Mouse (Mus musculus): ENCODE data around the gene Zcwpw1. TPM values are rescaled to one million over a fixed set of nuclear protein-coding genes. Genes with fewer than 3 reads are reported as not detected.

Zcwpw1 gene
- total RNA-seq, 2 experiments from 2014 or later, result 5.9 to 6.7 TPM

DNA sequence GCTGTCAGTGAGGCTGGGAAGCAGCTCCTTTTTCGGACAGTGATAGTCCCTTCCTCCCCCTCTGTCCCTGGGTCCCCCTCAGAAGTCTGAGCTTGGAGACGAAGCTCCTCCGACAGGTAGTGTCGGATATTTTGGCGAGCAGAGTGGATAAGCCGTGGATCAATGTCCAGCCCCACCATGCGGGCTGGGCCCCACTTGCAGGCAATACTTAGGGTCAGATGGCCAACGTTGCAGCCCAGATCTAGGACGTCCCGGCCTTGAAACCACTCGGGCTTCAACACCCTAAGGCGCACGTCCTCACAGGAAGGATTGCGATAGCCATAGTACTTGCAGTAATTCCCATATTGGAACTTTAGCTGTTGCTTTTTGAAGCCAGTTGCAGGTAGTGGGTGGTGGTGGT, 3.1 kb upstream of the Zcwpw1 start:
- DNase-seq, result peak; percentile 44

DNA sequence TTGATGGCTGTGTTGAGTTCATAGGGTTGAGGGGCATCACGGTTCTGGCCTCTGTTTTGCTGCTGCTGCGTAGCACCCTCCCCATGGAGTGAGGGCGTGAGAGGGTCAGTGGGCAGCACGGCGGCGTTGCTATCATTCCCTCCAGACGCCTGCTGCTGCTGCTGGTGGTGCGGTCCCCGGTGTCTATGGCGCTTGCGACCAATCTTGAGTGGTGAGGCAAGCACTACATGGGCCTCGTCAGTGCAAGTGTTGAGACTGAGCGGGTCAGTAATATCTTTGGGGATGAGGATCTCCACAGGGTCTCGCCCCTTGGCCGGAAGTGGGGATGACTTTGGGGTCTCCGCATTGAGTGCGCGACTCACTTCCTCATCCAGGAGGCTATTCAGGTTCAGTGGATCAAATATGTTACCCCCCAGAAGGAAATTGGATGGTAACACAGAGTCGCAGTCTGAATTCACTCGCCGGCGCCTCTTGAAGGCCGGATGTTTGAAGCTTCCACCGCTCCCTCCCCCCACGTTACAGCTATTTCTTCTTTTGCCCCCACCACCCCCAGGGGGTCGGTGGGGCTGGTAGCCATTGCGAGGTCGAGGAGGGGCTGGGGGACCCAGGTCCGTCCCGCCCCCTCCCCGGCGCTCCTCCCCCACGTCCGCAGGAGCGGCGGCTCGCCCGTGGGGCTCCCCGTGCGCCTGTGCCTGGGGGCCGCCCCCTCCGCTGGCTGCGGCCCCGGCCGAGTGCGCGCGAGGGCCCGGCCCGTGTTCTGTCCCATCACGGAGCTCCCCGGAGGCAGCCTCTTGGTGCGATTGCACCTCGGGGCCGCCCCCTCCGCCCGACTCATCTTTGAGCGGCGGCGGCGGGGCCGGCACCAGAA, 2.2 kb upstream of the Zcwpw1 start:
- peak; percentile 73 for DNase-seq

DNA sequence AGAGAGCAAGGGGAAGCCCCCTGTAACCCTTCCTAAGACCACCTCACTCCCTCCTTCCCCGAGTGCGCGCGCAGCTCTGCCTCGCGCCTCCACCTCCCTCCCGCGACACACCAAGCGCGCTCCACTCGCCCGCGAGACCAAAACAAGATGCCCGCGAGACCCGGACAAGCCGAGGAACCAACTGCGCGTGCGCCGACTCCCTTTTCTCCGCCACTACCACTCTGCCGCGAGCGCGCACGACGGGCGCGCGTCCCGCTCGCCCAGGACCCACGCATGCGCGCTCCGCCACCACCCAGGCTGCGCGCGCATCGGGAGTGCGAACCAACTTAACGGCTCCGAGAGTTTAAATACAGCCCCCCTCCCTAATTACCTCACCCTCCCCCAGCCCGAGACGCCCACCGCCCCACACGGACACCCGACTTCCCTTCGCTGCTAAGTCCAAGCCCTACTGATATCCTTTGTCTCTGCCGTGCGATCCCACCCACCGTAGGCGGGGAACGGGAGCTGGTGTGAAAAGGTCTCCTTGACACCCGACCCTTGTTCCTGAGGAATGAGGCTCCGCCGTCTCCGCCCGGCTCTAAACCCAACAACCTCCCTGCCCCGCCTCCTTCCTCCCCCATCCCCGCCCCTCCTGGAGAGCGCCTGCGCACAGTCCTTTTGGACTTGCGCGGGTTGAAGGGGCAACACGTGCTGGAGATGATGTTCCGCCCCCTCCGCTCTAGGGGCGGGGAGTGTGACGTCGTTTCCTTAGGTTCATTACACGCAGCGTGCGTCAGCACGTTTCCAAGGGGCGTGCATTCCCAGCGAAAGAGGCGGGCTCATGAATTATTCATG, 1.3 kb upstream of the Zcwpw1 start:
- DNase-seq, result peak; percentile 99

DNA sequence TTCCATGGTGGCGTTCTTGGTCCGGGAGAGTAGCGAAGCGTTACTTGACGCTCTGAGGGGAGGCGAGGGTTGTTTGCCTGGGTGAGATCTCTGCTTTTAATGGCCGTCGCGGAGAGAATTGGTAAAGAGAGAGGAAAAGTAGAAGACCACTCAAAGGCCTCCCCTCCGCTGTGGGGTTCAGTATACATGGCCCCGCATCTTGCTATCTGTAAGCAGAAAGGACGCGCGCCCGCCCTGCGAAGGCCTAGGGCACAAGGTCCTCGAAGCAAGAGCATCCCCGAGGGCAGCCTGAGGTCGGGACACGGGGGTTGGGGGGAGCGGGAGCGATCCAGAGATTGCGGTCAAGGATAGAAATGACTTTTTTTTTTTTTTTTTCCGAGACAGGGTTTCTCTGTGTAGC, 573 bp downstream of the Zcwpw1 start:
- DNase-seq, result no peak

DNA sequence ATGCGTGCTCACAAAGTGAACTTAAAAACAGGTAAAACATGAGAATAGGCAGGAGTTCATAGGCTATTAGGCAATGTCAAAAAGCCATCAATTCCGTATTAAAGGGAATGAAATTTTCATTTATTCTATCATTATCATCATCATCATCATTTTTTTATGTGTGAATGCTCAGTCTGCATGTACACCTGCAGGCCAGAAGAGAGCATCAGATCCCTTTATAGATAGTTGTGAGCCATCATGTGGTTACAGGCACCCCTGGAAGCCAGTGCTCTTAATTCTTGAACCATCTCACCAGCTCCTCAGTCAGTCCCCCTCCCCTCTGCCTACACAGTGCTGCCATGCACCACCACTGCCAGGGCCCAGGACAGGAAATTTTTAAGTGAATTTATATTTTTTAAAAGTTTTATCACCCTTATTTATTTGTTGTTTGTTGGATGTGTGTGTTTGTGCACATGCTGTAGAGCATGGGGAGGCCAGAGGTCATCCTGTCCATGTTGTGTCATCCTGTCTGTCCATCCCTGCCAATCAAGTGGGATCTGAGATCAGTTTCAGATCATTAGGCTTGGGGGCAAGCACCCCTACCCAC, 1.4 kb downstream of the Zcwpw1 start:
- DNase-seq, result no peak

DNA sequence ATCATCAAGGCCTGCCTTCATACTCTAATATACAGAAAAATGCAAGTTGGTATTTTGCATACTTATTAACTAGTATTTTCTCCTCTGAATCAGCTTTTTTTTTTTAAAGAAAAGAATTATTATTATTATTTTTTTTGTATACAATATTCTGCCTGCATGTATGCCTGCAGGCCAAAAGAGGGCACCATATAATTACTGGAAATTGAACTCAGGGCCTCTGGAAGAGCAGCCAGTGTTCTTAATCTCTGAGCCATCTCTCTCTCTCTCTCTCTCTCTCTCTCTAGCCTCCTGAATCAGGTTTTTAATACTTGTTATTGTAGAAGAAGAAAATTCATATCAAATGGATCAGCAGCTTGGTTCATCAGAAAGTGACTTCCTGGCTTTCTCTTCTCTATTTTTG, 4.0 kb downstream of the Zcwpw1 start:
- DNase-seq, result no peak

DNA sequence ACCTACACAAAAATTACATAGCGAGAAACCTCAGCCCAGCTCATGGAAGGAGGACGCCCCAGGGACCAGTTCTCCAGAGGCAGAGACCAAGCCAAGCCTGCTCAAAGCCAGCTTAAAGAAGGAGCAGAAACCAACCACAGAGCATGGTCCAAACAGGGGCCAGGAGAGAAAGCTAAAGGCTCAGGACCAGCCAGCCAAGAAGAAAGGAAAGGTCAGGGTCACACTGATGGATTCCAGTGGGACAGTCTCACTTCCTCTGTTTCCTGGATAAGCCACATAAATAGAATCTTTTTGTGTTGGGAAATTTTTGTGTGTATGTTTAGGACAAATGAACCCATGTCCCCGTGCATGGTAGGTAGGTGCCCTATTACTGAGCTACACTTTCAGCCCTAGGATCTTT, 9.0 kb downstream of the Zcwpw1 start:
- DNase-seq, result peak; percentile 64

DNA sequence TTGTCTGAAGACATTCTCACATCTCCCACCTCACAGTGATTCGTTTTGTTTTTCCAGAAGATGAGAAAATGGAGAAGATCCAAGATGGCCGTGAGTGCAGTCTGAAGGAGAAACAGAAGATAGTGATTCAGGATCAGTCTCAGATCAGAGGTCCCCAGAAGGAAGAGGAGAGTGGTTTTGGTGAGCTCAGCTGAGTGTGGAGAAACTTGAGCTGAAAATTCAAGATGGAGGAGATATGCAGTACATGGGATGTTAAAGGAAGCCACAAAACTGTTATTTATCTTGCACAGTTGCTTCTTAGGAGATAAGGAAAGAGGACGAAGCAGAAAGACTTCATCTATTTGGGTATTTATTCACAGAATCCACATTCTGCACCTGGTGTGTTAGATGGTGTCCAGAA, 13.3 kb downstream of the Zcwpw1 start:
- DNase-seq, result no peak

DNA sequence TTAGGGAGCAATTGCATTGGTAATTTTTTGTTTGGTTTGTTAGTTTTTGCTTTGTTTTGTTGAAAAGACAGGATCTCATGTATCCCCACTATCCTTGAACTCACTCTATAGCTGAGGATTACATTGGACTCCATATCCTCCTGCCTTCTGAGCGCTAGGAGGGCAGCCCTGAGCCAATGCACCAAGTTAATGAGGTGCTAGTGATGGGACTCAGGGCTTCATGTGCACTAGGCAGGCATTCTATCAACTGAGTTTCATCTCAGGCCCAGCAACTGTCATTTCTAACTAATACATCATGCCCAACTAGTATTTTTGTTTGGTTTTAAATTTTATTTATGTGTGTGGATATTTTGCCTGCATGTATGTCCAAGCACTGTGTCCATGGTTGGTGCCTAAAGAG, 18.6 kb downstream of the Zcwpw1 start:
- no peak for DNase-seq

DNA sequence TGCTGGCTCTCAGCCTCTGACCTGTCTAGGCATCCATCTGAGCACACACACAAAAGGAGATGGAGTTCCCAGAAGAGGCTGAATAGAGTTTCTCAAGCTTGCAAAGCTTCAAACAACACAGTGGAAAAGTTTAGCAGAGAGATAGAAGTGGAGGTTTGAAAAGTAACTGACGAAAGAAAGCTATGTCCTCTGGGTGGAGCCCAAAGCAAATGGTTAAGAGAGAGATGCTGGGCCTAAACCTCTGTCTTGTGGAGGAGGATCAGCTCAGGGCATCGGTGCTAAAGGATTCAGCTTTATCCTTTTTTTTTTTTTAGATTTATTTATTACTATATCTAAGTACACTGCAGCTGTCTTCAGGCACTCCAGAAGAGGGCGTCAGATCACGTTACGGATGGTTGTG, 20.7 kb downstream of the Zcwpw1 start:
- no peak for DNase-seq

DNA sequence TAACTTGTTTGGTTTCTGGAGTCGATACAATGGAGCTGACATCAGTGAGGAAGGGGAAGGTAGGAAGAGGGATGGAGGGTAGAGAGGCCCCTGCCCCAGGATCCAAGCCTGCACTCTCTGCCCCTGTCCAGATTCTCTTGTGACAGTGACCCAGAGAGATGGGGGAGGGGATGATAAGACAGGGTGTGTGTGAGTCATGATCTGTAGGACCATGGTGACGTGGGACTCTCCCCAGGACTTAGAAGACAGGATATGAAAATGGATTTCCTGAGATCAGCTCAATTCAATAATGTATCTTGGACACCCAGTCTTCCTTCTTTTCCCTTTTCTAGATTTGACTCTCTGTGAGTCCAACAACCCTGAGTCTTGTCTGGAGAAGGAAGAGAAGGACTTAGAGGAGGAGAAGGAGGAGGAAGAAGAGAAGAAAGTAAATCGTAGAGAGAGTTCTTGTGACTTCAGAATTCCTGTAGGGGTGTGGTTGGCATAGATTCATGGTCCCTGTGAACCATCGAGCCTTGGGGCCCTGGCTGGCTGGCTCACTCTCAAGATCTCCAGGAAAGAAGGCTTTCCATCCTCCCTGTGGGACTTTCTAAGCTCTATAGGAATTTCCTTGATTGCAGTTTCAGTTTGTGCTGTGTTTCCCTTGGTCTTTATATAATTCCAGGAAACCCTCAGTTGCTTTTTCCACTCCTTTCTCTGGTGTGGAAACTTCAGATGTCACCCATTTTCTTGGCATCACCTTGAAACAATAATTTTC, 30.0 kb downstream of the Zcwpw1 start:
- no peak for DNase-seq

DNA sequence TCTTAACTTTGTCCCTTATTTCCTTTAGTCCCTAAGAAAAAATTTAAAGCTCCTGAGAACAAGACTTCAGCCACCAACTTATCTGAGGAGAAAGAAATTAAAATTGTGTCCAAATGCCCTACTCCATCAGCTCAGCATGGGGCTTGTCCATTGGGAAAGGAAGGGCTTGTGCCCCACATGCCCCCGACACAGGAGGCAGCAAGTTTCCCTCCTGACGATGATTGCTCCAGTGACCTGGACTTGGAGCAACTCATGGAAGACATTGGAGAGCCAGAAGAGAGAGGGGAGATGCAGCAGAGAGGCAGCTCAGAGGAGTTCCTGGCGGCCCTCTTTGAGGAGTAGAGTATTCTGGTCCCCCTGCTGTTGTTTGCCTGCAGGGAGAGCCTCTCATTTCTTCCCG, 34.5 kb downstream of the Zcwpw1 start:
- DNase-seq, result no peak

DNA sequence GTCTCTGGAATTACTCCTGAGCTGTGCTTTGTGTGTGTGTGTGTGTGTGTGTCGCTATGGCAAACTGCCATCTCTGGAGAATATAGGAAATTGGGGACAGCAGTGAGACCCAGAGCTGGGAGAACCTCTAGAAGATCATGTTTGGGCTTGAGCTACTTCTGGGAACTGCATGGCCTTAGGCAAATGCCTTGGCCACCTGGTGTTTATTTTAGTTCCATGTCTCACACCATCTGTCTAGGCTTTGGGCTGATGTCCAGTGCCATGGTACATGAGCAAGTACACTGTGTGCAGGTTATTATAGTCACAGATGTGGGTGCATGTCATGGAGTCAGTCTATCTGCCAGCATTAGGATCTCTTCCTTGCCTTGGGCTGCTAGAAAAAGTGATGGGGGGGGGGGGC, 35.0 kb downstream of the Zcwpw1 start:
- DNase-seq, result no peak

DNA sequence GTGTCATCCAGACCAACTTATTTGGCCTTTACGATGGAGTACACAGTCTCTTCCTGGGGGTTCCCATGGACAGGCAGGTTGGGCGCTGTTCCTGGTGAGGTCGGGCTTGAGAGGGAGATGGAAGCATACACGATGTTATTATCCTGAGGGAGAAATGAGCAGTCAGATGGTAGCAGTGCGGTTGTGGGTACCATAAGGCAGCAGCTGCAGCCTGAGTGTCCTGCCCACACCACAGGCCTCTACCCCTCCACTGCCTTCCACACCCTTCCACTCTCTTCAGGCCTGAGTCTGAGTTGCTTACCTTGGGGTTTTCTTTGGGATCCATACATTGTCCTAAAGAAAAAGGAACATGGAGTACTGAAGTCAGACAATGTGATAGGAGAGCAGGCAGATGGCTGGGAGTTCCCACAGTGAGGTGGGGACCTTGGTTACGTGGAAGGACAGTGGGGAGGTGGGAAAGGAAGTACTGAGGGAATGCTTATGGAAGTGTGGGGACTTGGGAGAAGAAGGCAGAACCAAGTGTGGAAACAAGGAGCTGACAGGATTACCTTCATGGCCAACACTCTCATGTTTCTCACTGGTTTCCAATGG, 36.0 kb downstream of the Zcwpw1 start:
- no peak for DNase-seq

DNA sequence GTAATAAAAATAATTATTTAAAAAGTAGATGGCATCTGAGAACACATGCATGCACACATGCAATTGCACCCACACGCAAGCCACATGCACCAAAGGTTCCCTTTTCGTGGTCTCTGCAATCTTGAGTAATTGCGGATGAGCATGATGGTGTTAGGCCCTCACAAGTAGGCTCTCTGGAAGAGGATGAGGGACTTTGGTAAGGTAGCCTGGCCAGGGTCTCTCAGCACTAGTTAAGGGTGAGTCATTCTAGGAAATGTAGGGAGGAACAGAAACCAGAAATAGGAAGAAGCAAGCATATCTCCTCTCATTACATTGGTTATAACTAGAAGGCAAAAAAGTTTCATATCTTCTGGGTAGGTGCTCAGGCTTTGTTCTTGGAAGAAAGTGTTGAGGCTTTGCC, 37.4 kb downstream of the Zcwpw1 start:
- no peak for DNase-seq

DNA sequence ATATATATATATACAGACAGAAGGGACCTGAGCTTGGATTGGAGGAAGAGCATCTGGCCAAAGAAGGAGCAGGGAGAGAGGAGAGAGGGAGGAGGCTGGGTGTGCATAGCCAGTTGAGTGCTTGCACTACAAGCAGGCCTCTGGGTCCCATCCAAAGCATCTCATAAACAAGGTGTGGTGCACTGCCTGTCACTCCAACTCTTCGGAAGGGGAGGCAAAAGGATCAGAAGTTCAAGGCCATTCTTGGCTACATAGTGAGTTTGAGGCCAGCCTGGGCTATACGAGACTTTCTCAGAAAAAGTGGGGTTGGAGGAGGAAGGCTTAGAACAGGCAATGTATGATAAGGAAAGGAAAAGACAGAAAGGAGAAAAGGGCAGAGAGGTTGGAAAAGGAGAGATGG, 38.4 kb downstream of the Zcwpw1 start:
- no peak for DNase-seq

DNA sequence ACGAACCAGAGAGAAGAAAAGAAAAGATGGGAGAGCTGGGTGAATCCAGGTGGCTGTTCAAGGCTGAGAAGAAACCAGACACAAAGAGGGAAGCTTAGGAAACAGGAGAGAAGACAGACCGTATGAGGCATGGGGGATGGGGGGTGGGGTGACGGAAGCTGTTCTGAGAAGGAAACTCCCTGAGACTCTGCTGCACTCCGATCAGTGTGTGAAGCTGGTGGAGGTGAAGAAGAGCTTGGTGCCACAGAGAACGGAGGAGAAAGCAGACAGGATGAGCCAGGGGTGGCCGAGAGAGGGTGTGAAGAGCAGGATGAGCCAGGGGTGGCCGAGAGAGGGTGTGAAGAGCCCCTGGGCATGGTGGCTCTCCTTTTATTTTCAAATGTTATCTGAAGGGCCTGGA, 38.8 kb downstream of the Zcwpw1 start:
- DNase-seq, result no peak

DNA sequence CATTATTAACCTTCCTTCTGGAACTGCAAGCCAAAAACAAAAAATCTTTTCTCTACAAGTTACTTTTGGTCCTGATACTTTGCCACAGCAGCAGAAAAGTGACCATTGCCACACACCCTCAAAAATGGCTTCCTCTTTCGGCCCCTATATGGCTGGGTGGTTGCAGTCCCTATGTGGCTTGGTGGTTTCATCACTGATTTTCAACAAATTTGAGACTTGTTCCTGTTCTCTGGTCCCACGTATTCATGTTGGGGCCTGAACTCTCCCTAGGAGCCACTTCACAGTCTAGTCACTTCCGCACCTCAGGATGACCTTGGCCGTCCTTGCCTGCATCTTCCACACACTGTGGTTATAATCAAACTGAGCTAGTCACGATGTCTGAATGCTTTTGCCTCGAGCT, 41.1 kb downstream of the Zcwpw1 start:
- DNase-seq, result no peak

DNA sequence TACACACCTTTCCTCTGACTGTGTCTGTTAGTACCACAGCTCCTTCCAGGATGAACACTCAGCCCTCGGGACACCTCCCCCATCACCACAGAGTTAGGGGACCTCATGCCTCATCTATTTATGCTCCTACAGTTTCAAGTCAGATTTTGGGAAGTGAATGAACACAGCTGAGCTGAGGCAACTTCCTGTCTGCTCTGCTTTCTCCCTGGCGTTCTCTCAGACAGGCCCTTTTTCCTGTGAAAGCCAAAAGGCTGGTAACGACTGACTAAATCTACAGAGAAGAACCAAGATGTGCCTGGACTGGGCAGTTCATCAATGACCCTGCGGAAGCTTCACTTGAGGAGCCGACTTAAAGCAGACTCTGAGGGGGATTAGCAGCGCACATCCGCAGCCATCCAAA, 42.6 kb downstream of the Zcwpw1 start:
- DNase-seq, result no peak

DNA sequence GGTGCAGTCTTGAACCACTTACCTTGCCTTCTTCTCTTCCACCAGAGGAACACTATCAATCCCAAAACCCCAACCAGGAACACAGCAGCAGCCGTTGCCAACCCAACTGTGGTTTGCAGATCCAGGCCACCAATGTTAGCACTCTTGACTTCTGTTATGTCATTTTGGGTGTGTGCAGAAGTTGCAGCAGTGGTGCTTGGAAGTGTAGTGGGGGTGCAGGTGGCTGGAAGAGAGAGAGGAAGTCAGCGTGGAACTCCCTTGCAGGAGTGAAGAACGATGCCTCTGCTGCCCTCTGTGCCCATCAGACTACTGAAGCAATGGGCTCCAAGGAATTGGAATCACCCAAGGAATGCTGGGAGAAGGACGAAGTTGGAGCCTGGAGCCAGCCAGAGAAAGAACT, 43.5 kb downstream of the Zcwpw1 start:
- DNase-seq, result no peak

DNA sequence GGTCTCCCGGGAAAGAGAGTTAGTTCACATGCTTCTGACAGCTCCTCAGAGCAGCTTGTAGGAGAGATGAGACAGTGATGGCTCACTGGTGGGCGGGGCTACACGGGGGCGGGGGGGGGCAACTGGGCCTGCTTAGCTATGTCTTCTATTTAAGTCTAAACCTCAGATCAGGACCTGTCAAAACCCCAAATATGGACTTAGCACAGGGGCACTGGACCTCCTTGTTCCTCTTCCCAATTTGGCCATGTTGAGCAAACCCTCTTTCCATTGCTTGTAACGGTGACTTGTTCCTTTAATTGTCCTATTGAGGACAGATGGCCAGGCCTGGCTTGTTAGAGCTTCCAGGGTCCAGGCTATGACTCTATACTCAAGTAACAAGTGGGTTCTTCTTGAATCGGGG, 43.9 kb downstream of the Zcwpw1 start:
- no peak for DNase-seq

DNA sequence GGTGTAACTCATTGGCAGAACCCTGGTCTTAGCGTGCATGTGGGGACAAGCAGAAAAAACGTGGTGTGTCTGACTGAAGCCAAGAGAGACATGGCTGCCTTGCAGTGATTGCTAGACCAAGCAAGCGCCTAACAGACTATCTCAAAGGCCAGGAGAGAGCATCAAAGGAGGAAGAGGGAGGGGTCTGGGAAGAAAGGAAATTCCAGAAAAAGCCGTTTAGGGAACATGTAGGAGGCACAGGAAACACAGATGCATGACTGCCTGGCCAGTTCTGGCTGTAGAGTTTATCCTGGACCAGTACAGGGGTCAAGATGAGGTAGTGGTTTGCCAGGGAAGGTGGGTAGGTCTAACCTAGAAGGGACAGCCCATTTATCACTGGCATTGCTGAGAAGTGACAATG, 45.9 kb downstream of the Zcwpw1 start:
- no peak for DNase-seq

Data from adrenal gland, postnatal 10 days (tissue).